Mouse (Mus musculus) heart, postnatal 0 days (tissue): Measurements from ENCODE around the gene Kif22.

Experiments
- CTCF ChIP-seq: IDR thresholded peaks from 2 replicates; pipeline ENCODE4 v1.5.1; 2016; ENCODE audit warnings: antibody characterized with exemption, control low read depth, low read depth
- EP300 ChIP-seq: IDR thresholded peaks from 2 replicates; pipeline ENCODE4 v1.6.1; 2016; ENCODE audit warnings: antibody characterized with exemption, low read depth

GRCm38 (mm10) chr7:127009307-127010085 lies 32.8 kb downstream of the Kif22 start:
- no peak for TF ChIP-seq EP300
- no peak for TF ChIP-seq CTCF
